Mouse (Mus musculus): ENCODE measurements at regions not wholly inside any gene's neighbourhood (a gene's known extent, or its start where the extent isn't known, plus 50 kb on each side); places are given as distances from the start of the nearest gene placed in this dataset.
"Not testable (repeated sequence)": the region's sequence is repeated elsewhere in the genome, so short reads cannot be mapped to it uniquely, and the experiment has no call there.

GRCm38 (mm10) chr12:51294971-51295477 is 52.8 kb upstream of the G2e3 start:
- DNase-seq (ENCODE audit: low spot score): no peak

GRCm38 (mm10) chr12:51278358-51278757 is 69.5 kb upstream of the G2e3 start:
- no peak for DNase-seq (ENCODE audit: low spot score)

- DNase-seq (ENCODE audit: low spot score): no peak
Observed at GRCm38 (mm10) chr12:51275818-51276538, 71.9 kb upstream of the G2e3 start.

- no peak for DNase-seq (ENCODE audit: low spot score)
Observed at GRCm38 (mm10) chr12:51273486-51273885, 74.4 kb upstream of the G2e3 start.

- no peak for DNase-seq (ENCODE audit: low spot score)
Observed at GRCm38 (mm10) chr12:51242839-51243238, 105.0 kb upstream of the G2e3 start.

GRCm38 (mm10) chr12:51241131-51241781 is 106.6 kb upstream of the G2e3 start:
- no peak for DNase-seq (ENCODE audit: low spot score)

- no peak for DNase-seq (ENCODE audit: low spot score)
Observed at GRCm38 (mm10) chr12:51211691-51212090, 136.2 kb upstream of the G2e3 start.

- DNase-seq (ENCODE audit: low spot score): no peak
Observed at GRCm38 (mm10) chr12:51196289-51196688, 151.6 kb upstream of the G2e3 start.

- DNase-seq (ENCODE audit: low spot score): no peak
Observed at GRCm38 (mm10) chr12:51195136-51195535, 152.7 kb upstream of the G2e3 start.

- DNase-seq (ENCODE audit: low spot score): no peak
Observed at GRCm38 (mm10) chr12:51190754-51191153, 157.1 kb upstream of the G2e3 start.

GRCm38 (mm10) chr12:51190186-51190585 is 157.7 kb upstream of the G2e3 start:
- no peak for DNase-seq (ENCODE audit: low spot score)

- no peak for DNase-seq (ENCODE audit: low spot score)
Observed at GRCm38 (mm10) chr12:51188229-51188628, 159.6 kb upstream of the G2e3 start.

- no peak for DNase-seq (ENCODE audit: low spot score)
Observed at GRCm38 (mm10) chr12:51187726-51188125, 160.1 kb upstream of the G2e3 start.

GRCm38 (mm10) chr12:51185751-51186150 is 162.1 kb upstream of the G2e3 start:
- DNase-seq (ENCODE audit: low spot score): no peak

GRCm38 (mm10) chr12:51174906-51175756 is 172.7 kb upstream of the G2e3 start:
- DNase-seq (ENCODE audit: low spot score): no peak

GRCm38 (mm10) chr12:51165186-51165585 is 182.7 kb upstream of the G2e3 start:
- DNase-seq (ENCODE audit: low spot score): no peak

- DNase-seq (ENCODE audit: low spot score): no peak
Observed at GRCm38 (mm10) chr12:51160995-51161394, 186.9 kb upstream of the G2e3 start.

GRCm38 (mm10) chr12:51160122-51160521 is 187.7 kb upstream of the G2e3 start:
- DNase-seq (ENCODE audit: low spot score): no peak

GRCm38 (mm10) chr12:51147963-51148362 is 199.9 kb upstream of the G2e3 start:
- no peak for DNase-seq (ENCODE audit: low spot score)

GRCm38 (mm10) chr12:51143840-51144239 is 204.0 kb upstream of the G2e3 start:
- DNase-seq (ENCODE audit: low spot score): no peak

- no peak for DNase-seq (ENCODE audit: low spot score)
Observed at GRCm38 (mm10) chr12:51143196-51143595, 204.7 kb upstream of the G2e3 start.

GRCm38 (mm10) chr12:51133676-51134075 is 214.2 kb upstream of the G2e3 start:
- not testable (repeated sequence) for DNase-seq (ENCODE audit: low spot score)

- no peak for DNase-seq (ENCODE audit: low spot score)
Observed at GRCm38 (mm10) chr12:51128274-51128673, 219.6 kb upstream of the G2e3 start.

Measured in urinary bladder, postnatal 10 days (tissue).